Mouse (Mus musculus) yolk sac, embryonic 10.5 days (tissue): ENCODE measurements around the gene Ramp1.
A peak's percentile ranks its signal among the peaks of the same experiment; 100 is the strongest.

ENCODE experiments used
- DNase-seq: peaks from one replicate; pipeline ENCODE4 v3.0.0-alpha.2; 2017; ENCODE audit warnings: low spot score

Ramp1 gene

GRCm38 (mm10) chr1:91179533-91180173 is at the start of gene Ramp1:
TSS of gene Ramp1 (plus strand) at chr1:91179822.
- DNase-seq = no peak

- no peak for DNase-seq
Measured at GRCm38 (mm10) chr1:91137036-91137435, 42.6 kb upstream of the Ramp1 start.

GRCm38 (mm10) chr1:91144813-91145212 is 34.8 kb upstream of the Ramp1 start, which contains the start of gene Rbm44:
TSS of gene Rbm44 (plus strand) at chr1:91145089.
- DNase-seq = peak; percentile 13

- no peak for DNase-seq
Measured at GRCm38 (mm10) chr1:91151509-91151908, 28.1 kb upstream of the Ramp1 start.

- no peak for DNase-seq
Measured at GRCm38 (mm10) chr1:91166798-91167197, 12.8 kb upstream of the Ramp1 start.

- no peak for DNase-seq
Measured at GRCm38 (mm10) chr1:91169157-91169556, 10.5 kb upstream of the Ramp1 start.

GRCm38 (mm10) chr1:91174796-91175195 is 4.8 kb upstream of the Ramp1 start:
- DNase-seq = no peak

- no peak for DNase-seq
Measured at GRCm38 (mm10) chr1:91176026-91176425, 3.6 kb upstream of the Ramp1 start.

- no peak for DNase-seq
Measured at GRCm38 (mm10) chr1:91176871-91177270, 2.8 kb upstream of the Ramp1 start.

GRCm38 (mm10) chr1:91179086-91179485 is 536 bp upstream of the Ramp1 start:
- DNase-seq = peak; percentile 26

GRCm38 (mm10) chr1:91180174-91180565 is 548 bp downstream of the Ramp1 start:
- no peak for DNase-seq

- DNase-seq = no peak
Measured at GRCm38 (mm10) chr1:91180723-91181122, 1.1 kb downstream of the Ramp1 start.

- DNase-seq = peak; percentile 38
Measured at GRCm38 (mm10) chr1:91181261-91181660, 1.6 kb downstream of the Ramp1 start.

- no peak for DNase-seq
Measured at GRCm38 (mm10) chr1:91181784-91182450, 2.3 kb downstream of the Ramp1 start.

- no peak for DNase-seq
Measured at GRCm38 (mm10) chr1:91183305-91183704, 3.7 kb downstream of the Ramp1 start.

- DNase-seq = no peak
Measured at GRCm38 (mm10) chr1:91186677-91187076, 7.1 kb downstream of the Ramp1 start.

- no peak for DNase-seq
Measured at GRCm38 (mm10) chr1:91187315-91187714, 7.7 kb downstream of the Ramp1 start.

GRCm38 (mm10) chr1:91187786-91188640 is 8.4 kb downstream of the Ramp1 start:
- no peak for DNase-seq

GRCm38 (mm10) chr1:91188851-91189460 is 9.3 kb downstream of the Ramp1 start:
- no peak for DNase-seq

GRCm38 (mm10) chr1:91192184-91192583 is 12.6 kb downstream of the Ramp1 start:
- no peak for DNase-seq

- DNase-seq = no peak
Measured at GRCm38 (mm10) chr1:91193242-91193641, 13.6 kb downstream of the Ramp1 start.

GRCm38 (mm10) chr1:91193680-91194079 is 14.1 kb downstream of the Ramp1 start:
- no peak for DNase-seq
